Mouse (Mus musculus) urinary bladder, adult 2 months (tissue): ENCODE measurements around the gene Kcnma1. TPM values are rescaled to one million over a fixed set of nuclear protein-coding genes. Genes with fewer than 3 reads are reported as not detected.

Experiments used
- DNase-seq: peaks from one replicate; pipeline ENCODE4 v3.0.0; 2022; ENCODE audit warnings: low spot score
- polyA plus RNA-seq: library from polyadenylated mRNA; depleted of rRNA; stranded (reverse); fragments of >200 nt; gene quantifications from 2 replicates; pipeline ENCODE4 v1.2.3, GENCODE M21; 2012

Kcnma1 gene
- polyA plus RNA-seq, 1 experiment: 22.2 TPM

GRCm38 (mm10) chr14:23782845-23783609 lies 231.3 kb downstream of the Kcnma1 start:
- DNase-seq: no peak

GRCm38 (mm10) chr14:23774542-23774941 lies 239.7 kb downstream of the Kcnma1 start:
- no peak for DNase-seq

DNA sequence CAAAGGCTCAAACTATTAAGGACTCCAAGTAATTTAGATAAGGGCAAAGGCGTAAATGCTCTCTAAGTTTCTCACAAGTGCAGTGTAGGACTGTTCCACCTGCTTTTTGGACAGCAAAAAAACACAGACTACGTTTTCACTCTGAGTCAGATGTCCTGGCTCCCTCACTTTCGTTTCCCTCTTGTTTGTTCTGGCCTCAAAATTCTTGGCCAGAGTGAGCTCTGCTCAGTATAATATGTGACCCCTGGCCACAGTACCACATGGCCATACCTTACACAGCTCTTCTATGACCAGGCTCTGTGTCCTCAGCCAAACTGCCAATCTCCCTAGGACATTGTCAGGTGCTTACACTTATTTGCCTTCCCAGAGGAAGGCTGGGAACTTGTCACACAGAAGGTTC lies 241.6 kb downstream of the Kcnma1 start:
- DNase-seq: no peak

GRCm38 (mm10) chr14:23771794-23772193 lies 242.5 kb downstream of the Kcnma1 start:
- DNase-seq: no peak

DNA sequence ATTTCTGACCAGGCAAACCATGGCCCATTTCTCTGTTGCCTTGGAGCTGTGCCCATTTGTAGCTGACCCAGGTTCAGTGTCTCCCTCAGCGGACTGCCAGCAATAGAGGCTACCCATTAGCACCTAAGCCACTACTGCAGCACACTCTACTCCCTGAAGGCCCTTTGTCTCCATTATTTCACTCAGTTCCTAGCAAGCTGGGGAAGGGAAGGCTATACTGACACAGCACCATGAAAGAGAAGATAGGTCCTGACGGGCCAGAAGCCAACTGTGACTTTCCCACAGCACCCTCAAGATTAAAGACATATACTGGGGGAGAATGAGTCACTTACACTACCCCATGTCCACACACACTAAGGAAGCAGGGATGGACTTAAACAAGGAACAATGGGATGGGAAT lies 251.8 kb downstream of the Kcnma1 start:
- DNase-seq: no peak

DNA sequence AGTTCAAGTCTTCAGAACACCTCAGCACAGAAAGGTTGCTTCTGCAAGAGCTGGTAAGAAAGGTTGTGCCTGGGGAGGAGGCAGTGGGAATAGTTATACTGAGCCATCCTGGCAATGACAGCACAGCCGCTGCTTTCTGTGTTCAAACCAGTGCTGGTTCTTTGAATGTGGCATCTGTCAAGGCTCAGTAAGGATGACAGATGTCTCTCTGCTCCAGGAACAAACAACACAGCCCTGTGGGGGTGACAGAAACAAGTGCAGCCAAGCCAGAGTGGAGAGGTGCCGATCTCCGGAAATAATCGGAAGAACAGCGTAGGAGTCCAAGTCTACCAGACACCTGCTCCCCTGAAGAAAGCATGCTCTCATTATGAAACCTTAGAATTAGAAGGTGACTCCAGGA lies 254.7 kb downstream of the Kcnma1 start:
- no peak for DNase-seq

GRCm38 (mm10) chr14:23758421-23758820 lies 255.9 kb downstream of the Kcnma1 start:
- no peak for DNase-seq

- no peak for DNase-seq
Observed at GRCm38 (mm10) chr14:23748011-23748410, 266.3 kb downstream of the Kcnma1 start.

GRCm38 (mm10) chr14:23746976-23747375 lies 267.3 kb downstream of the Kcnma1 start:
- no peak for DNase-seq

GRCm38 (mm10) chr14:23741531-23741930 lies 272.8 kb downstream of the Kcnma1 start:
- no peak for DNase-seq

- no peak for DNase-seq
Observed at GRCm38 (mm10) chr14:23734200-23734599, 280.1 kb downstream of the Kcnma1 start.

DNA sequence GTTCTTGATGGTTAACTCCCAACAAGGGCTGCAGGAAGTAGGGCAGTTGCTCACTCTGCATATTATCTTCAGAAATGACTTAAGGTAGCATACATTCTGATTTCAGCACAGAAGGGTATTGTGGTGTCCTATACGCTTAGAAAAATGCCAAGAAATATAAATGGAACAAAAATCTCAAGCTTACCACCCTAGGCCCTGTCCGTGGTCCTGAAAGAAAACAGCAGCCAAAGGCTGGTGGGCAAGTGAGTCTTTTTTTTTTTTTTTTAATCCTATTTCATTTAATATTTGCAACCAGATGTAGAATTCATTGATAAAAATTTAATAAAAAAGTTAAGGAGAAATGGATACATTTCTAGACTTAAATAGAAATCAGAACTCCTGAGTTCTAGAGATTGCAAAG lies 284.9 kb downstream of the Kcnma1 start:
- no peak for DNase-seq

DNA sequence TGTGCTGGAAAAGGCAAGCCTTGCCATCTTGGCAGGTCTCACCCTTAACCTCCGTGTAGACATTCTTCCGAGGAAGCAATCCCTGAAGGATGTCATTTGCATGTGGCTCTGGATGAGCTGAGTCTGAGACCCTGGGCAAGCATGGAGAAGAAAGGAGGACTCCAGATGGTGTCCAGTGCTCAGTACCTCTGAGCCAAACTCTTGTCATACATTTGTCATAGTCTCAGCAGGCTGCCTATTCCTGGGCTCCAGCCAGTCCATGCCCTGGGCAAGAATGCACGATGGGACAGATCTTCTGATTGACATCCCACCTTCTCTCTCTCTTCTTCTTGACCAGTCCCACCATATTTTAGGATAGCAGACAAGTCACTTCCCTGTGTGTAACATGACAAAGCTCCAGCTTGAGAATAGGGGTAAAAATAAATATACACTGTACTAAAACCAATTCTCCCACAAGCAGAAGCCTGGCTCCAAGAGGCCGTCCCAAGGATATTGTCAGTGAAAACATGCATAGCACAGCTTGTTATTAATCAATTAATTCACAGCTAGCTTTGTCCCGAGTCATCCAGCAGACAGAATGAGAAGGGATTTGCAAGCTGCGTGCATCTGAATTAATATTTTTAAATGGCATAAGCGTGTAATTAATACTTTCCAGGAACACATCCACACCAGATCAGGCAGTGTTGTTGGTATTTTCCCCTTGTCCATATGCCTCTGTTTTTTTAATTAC lies 290.4 kb downstream of the Kcnma1 start:
- DNase-seq: no peak

DNA sequence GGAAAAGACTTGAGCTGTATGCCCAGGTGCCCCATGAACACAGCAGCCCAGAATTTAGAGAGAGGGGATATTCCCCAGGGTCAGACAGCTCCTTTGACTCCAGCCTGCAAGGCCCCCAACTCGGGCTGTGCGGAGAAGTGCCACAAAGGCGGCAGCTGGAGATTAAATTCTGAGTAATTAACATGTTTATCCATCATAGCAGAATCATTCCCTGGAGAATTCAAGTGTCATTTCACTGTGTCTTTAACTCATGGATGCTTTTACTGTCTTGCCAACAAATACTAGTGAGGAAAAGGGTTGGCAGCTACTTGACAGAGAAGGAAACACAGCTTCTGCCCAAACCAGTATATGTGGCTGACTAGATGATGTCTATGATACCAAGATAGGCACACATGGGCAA lies 295.0 kb downstream of the Kcnma1 start:
- no peak for DNase-seq

DNA sequence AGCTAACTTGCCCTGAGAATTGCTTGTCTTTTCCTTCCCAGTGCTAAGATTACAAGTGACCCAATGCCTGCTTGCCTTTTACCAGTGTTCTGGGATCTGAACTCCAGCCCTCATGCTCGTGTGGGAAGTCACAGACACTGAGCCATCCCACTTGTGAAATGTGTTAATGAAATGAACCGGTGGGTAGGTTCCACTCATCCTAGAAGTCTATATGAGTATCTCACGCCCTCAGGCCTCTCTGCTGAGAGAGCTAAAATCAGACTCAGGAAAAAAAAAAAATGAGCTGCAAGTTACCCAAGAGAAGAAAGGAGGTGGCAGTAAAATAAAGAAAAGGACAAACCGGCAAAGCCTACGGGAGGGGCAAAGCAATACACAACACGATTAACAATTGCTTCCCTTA lies 295.6 kb downstream of the Kcnma1 start:
- no peak for DNase-seq

DNA sequence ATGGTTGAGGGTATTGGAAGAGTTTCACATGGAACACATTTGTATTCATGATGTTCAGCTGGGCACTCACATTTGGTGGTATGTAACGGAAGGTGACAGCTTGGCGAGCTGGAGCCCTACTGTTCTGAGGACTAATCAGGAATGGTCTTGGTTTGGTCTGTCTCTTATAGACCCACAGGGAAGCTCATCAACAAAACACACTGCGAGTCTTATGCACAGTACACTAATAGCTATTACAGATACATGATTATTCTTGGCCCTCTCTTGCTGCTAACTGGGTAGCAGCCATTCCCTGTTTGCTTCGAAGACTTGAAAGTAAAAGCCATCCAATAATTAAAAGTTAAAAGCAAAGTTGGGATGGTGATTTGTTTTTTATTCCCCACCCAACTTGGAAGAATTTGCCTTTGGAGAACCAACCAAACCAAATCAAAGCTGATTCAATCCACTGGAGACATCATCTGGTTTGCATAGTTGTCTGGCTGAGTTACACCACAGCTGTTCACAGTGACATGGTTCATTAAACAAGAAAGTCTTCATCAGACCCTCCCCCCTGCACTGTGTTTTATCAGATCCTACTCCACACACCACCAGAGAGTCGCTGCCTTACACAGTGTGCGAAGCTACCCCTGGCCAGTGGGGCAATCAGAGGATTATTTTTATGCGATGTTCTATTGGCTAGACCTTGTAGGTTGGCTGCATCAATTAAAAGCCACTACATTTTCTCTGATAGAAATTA lies 299.7 kb downstream of the Kcnma1 start:
- DNase-seq: no peak

DNA sequence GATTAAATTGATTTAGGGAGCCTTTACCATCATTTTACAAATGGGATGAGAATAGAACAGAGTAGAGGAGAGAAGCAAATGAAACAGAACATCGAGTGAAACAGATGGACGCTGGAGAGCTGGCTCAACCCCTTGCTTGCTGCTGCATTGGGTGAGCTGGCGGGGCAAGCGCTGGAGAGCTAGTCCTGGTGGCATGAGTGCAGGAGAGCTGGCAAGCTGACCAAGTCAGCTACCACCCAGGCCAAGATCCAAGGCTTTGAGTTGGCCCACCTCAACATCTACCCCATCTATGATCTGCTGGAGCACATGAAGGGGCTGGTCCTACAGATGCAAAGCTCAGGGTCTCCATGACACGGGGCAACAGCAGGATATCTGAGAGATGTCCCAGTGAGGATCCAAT lies 301.4 kb downstream of the Kcnma1 start:
- DNase-seq: no peak

- DNase-seq: no peak
Observed at GRCm38 (mm10) chr14:23710954-23711353, 303.3 kb downstream of the Kcnma1 start.

- no peak for DNase-seq
Observed at GRCm38 (mm10) chr14:23706837-23707236, 307.5 kb downstream of the Kcnma1 start.

GRCm38 (mm10) chr14:23705647-23706046 lies 308.6 kb downstream of the Kcnma1 start:
- DNase-seq: no peak

DNA sequence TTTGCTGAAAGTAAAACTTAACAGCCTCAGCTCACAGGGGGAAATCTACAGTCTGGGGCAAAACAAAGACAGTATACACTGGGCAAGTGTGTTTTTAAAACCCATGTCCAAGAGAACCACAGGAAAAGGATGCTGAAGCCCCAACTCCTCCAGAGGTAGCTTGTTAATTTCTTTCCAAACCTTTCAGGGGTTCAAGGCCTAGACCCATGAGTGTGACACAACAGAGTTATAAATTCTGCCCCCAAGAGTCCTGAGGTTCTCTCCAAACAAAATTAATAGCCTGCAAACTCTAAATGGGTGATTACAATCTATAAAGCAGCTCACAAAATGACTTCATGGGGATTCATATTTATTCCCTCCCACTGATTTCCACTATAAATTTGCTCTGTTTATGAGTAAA lies 310.0 kb downstream of the Kcnma1 start:
- DNase-seq: no peak

DNA sequence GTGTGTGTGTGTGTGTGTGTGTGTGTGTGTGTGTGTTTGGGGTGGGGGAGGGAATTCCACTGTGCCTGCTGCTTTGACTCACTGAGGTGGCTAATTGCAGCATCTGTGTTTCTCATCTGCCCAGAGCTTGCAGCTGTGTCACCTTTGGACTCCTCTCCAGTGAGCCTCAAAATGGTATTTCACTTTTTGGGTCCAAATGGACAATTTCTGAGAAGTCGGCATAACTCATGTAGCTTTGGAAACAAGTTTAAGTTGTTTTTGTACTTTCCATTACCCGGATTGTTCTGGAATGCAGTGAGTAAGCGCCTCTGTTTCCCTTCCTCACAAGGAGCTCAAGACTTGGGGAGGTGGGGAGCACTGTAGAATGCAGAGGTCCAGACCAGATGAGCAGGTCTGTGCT lies 317.9 kb downstream of the Kcnma1 start:
- no peak for DNase-seq

GRCm38 (mm10) chr14:23689681-23690080 lies 324.6 kb downstream of the Kcnma1 start:
- DNase-seq: no peak
